Mouse (Mus musculus) midbrain, embryonic 11.5 days (tissue): ENCODE data around the gene Atcay. TPM values are rescaled to one million over a fixed set of nuclear protein-coding genes. Genes with fewer than 3 reads are reported as not detected.

Experiments
- ATAC-seq: fragments of 200-750 bp; cut with Nextera tagmentation; 2 replicates; pipeline ENCODE4 v1.8.0; 2017; ENCODE audit warnings: moderate TSS enrichment, moderate library complexity; ENCODE audit not compliant: low FRiP score
- DNase-seq: peaks from one replicate; pipeline ENCODE4 v3.0.0; 2015; ENCODE audit warnings: low spot score; ENCODE audit errors: missing footprints
- H3K27ac ChIP-seq: fragments of 300-500 bp; sonication (generic); 2 replicates; pipeline ENCODE4 v1.5.1; 2014; ENCODE audit warnings: low read depth, low read length
- H3K27me3 ChIP-seq: fragments of 300-500 bp; sonication (generic); 2 replicates; pipeline ENCODE4 v1.6.1; 2014; ENCODE audit warnings: mild to moderate bottlenecking, low read length, moderate library complexity, mixed read lengths; ENCODE audit not compliant: control insufficient read depth, insufficient read depth
- H3K36me3 ChIP-seq: fragments of 300-500 bp; sonication (generic); 2 replicates; pipeline ENCODE4 v1.6.1; 2014; ENCODE audit warnings: mild to moderate bottlenecking, low read length, moderate library complexity, mixed read lengths; ENCODE audit not compliant: control insufficient read depth, insufficient read depth
- H3K4me1 ChIP-seq: fragments of 300-500 bp; sonication (generic); 2 replicates; pipeline ENCODE4 v1.6.1; 2014; ENCODE audit warnings: low read length; ENCODE audit not compliant: control insufficient read depth, insufficient read depth
- H3K4me2 ChIP-seq: fragments of 300-500 bp; sonication (generic); 2 replicates; pipeline ENCODE4 v1.6.1; 2014; ENCODE audit warnings: mild to moderate bottlenecking, moderate library complexity
- H3K4me3 ChIP-seq: fragments of 300-500 bp; sonication (generic); 2 replicates; pipeline ENCODE4 v1.5.1; 2014; ENCODE audit warnings: low read depth, low read length
- H3K9ac ChIP-seq: fragments of 300-500 bp; sonication (generic); 2 replicates; pipeline ENCODE4 v1.6.1; 2014; ENCODE audit warnings: low read length
- H3K9me3 ChIP-seq: fragments of 300-500 bp; sonication (generic); 2 replicates; pipeline ENCODE4 v1.6.1; 2016; ENCODE audit warnings: low read length; ENCODE audit not compliant: control insufficient read depth
- WGBS: fragments of 180-500 bp; shearing (Covaris S2); extraction: QIAGEN DNeasy Blood & Tissue Kit; methylation state at CpG from one replicate; pipeline ENCODE4 v1.1.7; 2014; 5-methylcytosine and 5-hydroxymethylcytosine counted together
- polyA plus RNA-seq: library from polyadenylated mRNA; unstranded; fragments of >200 nt; fragmentation: Nextera tagmentation; extraction: Ambion mirVana; gene quantifications from 2 replicates; pipeline ENCODE4 v1.2.1, GENCODE M21; 2014

The Atcay gene
- 21.2 and 22.2 TPM in 2 replicates for polyA plus RNA-seq

- H3K9me3 ChIP-seq, result no peaks in the 10 kb centered on the region
- H3K4me1 ChIP-seq, result peaks cover 12% of the 10 kb centered on the region
- WGBS, result 5% methylated on average over 27 of the region's 27 CpGs
- ATAC-seq (peak; percentile 88), DNase-seq (peak; percentile 94)
- H3K4me2 ChIP-seq, result peak within 1 kb of the TSS; percentile 73
- no peaks in the 10 kb centered on the region for H3K36me3 ChIP-seq
- peak within 1 kb of the TSS; percentile 51 for H3K4me3 ChIP-seq
- H3K9ac ChIP-seq, result peak within 1 kb of the TSS; percentile 76
- H3K27ac ChIP-seq, result 0 out of 2 replicates have a peak within 1 kb of the TSS, but pooled peaks have one; percentile 46
- H3K27me3 ChIP-seq, result no peaks in the 10 kb centered on the region; the same call in 1 of the 2 replicates
Observed at GRCm38 (mm10) chr10:81230438-81231332, at the start of gene Atcay. Gene Atcay (minus strand): TSS chr10:81230833.

DNA sequence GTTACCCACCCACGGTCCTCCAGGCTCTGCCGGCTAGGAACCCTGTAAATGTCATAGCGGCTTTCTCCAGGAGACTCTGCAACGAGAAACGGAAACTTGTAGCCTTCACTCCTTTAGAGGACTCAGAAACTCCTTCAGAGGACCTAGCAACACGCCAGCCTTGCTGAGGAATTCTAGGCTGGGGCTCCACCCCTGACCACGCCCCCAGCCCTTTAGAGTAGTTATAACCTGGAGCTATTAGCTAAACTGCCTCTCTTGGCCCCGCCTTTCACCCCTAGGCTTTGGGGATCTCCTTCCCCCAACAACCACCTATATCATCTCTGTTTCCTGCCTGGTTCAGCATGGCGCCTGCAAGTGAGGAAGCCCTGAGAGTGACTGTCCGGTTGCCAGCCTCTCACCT lies 48.9 kb upstream of the Atcay start:
- WGBS, result 48% methylated on average over 10 of the region's 10 CpGs
- H3K9ac ChIP-seq, result no peak overlapping the region
- H3K4me3 ChIP-seq, result no peak overlapping the region
- H3K36me3 ChIP-seq, result no peaks in the 10 kb centered on the region
- H3K9me3 ChIP-seq, result no peaks in the 10 kb centered on the region
- peaks cover 13% of the 10 kb centered on the region for H3K27me3 ChIP-seq
- ATAC-seq (no peak), DNase-seq (no peak)
- H3K27ac ChIP-seq, result no peak overlapping the region
- H3K4me1 ChIP-seq, result no peaks in the 10 kb centered on the region
- no peak overlapping the region for H3K4me2 ChIP-seq

DNA sequence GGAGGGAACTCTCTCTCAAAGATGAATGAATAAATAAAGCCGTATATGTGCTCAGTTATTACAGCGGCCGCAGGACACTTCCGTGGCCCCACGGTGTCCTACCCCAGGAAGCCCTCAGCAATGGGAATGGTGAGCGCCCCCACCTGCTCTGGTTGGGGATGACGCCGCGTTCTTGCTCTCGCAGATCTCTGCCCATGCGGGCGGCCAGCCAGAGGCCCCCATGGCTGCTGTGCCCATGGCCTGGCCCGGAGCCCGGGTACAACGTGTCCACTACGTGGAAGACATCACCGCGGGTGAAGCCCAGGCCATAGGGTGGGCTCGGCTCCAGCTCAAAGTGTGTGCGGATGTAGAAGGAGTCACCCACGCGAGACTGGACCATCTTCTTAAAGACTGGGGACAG lies 47.0 kb upstream of the Atcay start:
- Histone ChIP-seq H3K27ac (no peak overlapping the region), H3K4me2 (no peak overlapping the region), H3K4me3 (no peak overlapping the region), H3K9me3 (no peaks in the 10 kb centered on the region), H3K27me3 (no peaks in the 10 kb centered on the region), H3K36me3 (peaks cover 4% of the 10 kb centered on the region), H3K9ac (no peak overlapping the region), H3K4me1 (no peaks in the 10 kb centered on the region)
- ATAC-seq (no peak), DNase-seq (no peak)
- 78% methylated on average over 22 of the region's 22 CpGs for WGBS

DNA sequence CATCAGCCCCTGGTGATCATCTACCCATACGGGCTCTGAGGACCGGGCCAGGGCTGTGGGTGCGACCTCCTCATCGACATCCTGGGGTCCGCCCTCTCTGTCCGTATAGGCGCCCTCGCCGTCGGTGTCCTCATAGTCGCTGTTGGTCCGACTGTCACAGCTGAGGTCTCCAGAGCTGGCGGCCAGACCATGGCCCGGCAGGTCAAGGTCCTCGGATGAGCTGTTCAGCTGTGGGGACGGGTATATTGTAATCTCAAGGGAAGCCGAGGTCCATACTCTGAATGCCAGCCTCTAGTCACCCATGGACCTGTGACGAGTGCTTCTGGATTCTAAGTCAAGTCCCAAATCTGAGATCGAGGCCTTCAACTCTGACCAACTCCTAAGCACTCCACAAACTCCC lies 43.2 kb upstream of the Atcay start:
- H3K9ac ChIP-seq, result no peak overlapping the region
- no peaks in the 10 kb centered on the region for H3K27me3 ChIP-seq
- H3K27ac ChIP-seq, result no peak overlapping the region
- H3K4me1 ChIP-seq, result peaks cover 4% of the 10 kb centered on the region
- no peak overlapping the region for H3K4me2 ChIP-seq
- H3K9me3 ChIP-seq, result no peaks in the 10 kb centered on the region
- 96% methylated on average over 19 of the region's 19 CpGs for WGBS
- DNase-seq (no peak), ATAC-seq (no peak)
- peaks cover 8% of the 10 kb centered on the region for H3K36me3 ChIP-seq
- no peak overlapping the region for H3K4me3 ChIP-seq

GRCm38 (mm10) chr10:81272356-81272755 lies 41.7 kb upstream of the Atcay start:
- no peaks in the 10 kb centered on the region for H3K27me3 ChIP-seq
- H3K9ac ChIP-seq, result no peak overlapping the region
- WGBS, result 94% methylated on average over 21 of the region's 21 CpGs
- H3K36me3 ChIP-seq, result peaks cover 8% of the 10 kb centered on the region
- no peak overlapping the region for H3K4me2 ChIP-seq
- peaks cover 9% of the 10 kb centered on the region for H3K4me1 ChIP-seq
- ATAC-seq (no peak), DNase-seq (no peak)
- H3K27ac ChIP-seq, result no peak overlapping the region
- no peak overlapping the region for H3K4me3 ChIP-seq
- H3K9me3 ChIP-seq, result no peaks in the 10 kb centered on the region

- ATAC-seq (no peak), DNase-seq (no peak)
- Histone ChIP-seq H3K9me3 (no peaks in the 10 kb centered on the region), H3K4me3 (peak overlapping the region; percentile 62), H3K4me1 (peaks cover 17% of the 10 kb centered on the region), H3K27ac (no peak overlapping the region), H3K9ac (peak overlapping the region; percentile 83), H3K27me3 (no peaks in the 10 kb centered on the region), H3K4me2 (peak overlapping the region; percentile 67), H3K36me3 (peaks cover 17% of the 10 kb centered on the region)
- 84% methylated on average over 16 of the region's 16 CpGs for WGBS
Observed at GRCm38 (mm10) chr10:81268643-81269412, 38.2 kb upstream of the Atcay start.

GRCm38 (mm10) chr10:81268056-81268455 lies 37.4 kb upstream of the Atcay start:
- peak; percentile 38 for ATAC-seq
- peak; percentile 97 for DNase-seq
- peak overlapping the region; percentile 83 for H3K9ac ChIP-seq
- peaks cover 17% of the 10 kb centered on the region for H3K4me1 ChIP-seq
- no peak overlapping the region for H3K27ac ChIP-seq
- WGBS, result 3% methylated on average over 23 of the region's 23 CpGs
- peak overlapping the region; percentile 62 for H3K4me3 ChIP-seq
- peaks cover 12% of the 10 kb centered on the region for H3K36me3 ChIP-seq
- no peaks in the 10 kb centered on the region for H3K27me3 ChIP-seq
- H3K9me3 ChIP-seq, result no peaks in the 10 kb centered on the region
- peak overlapping the region; percentile 67 for H3K4me2 ChIP-seq

DNA sequence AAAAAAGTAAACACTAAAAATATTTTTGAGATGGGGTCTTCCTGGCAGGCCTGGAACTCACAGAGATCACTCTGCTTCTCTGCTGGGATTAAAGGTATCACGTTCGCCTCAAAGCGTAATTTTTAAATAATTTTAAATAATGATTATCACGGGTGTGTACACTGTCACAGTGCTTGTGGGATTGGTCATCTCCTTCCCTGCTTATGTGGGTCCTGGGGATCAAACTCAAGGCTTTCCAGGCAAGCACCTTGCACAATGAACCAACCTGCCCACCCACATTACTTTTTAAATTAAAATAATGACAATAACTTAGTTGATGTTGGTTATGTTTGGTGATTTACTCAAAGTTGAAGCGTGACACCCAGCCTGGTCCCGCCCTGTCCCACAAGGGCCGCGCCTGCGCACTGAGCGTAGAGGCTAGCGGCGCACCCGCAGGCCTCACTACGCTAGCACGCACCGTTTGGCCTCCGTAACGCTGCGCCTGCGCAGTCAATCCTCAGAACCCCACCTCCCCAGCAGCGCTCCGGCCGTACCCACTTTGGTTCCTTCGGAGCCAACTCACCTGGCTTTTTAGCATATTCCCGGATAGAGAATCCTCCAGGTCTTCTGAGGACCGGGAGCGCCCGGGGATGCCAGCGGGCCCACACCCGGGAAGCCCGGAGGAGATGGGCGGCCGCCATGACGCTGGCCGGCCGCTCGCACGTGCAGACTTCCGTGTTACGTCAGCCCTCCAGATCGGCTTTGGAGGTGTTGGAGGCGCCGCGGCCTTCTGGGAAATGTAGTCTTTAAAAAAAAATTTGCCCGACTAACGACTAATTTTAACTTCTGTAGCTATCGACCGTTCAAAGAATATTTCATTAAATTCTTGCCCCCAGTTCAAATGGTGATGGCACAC lies 35.8 kb upstream of the Atcay start, which contains the start of the genes Mrpl54 and Apba3:
TSS of gene Mrpl54 (minus strand) at position 724 of the 895 bp plus-strand sequence.
TSS of gene Apba3 (plus strand) at position 750 of the 895 bp plus-strand sequence.
- no peaks in the 10 kb centered on the region for H3K9me3 ChIP-seq
- ATAC-seq, result peak; percentile 93
- peak within 1 kb of the TSS; percentile 73 for H3K4me2 ChIP-seq
- peak within 1 kb of the TSS; percentile 54 for H3K27ac ChIP-seq
- peak within 1 kb of the TSS; percentile 88 for H3K9ac ChIP-seq
- peaks cover 12% of the 10 kb centered on the region for H3K36me3 ChIP-seq
- H3K4me1 ChIP-seq, result peaks cover 17% of the 10 kb centered on the region
- peak; percentile 99 for DNase-seq
- H3K4me3 ChIP-seq, result peak within 1 kb of the TSS; percentile 67
- 1% methylated on average over 48 of the region's 48 CpGs for whole genome bisulfite sequencing
- H3K27me3 ChIP-seq, result no peaks in the 10 kb centered on the region
